Mouse (Mus musculus): ENCODE data around the gene Cx3cr1.
"Not testable (repeated sequence)": the region's sequence is repeated elsewhere in the genome, so short reads cannot be mapped to it uniquely, and the experiment has no call there.

The Cx3cr1 gene

GRCm38 (mm10) chr9:120030421-120030820 lies 39.3 kb downstream of the Cx3cr1 start:
- DNase-seq (ENCODE audit: extremely low read depth, insufficient read length, low spot score) = no peak

DNA sequence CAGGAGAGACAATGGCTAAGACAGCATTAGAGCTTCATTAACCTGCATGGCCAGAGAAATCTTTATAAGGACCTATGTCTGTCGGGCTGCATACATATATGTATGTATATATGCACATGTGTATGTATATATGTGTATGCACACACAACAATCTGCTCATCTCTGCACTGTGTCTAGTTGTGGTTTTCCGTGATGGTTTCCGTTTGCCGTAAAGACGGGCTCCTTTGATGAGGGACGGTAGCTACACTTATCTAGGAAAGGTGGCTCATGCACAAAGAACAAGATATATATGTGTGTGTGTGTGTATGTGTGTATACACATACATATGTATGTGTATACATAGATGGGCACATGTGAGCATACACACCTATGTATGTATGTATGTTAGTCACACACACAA lies 39.8 kb downstream of the Cx3cr1 start:
- no peak for DNase-seq (ENCODE audit: extremely low read depth, insufficient read length, low spot score)

DNA sequence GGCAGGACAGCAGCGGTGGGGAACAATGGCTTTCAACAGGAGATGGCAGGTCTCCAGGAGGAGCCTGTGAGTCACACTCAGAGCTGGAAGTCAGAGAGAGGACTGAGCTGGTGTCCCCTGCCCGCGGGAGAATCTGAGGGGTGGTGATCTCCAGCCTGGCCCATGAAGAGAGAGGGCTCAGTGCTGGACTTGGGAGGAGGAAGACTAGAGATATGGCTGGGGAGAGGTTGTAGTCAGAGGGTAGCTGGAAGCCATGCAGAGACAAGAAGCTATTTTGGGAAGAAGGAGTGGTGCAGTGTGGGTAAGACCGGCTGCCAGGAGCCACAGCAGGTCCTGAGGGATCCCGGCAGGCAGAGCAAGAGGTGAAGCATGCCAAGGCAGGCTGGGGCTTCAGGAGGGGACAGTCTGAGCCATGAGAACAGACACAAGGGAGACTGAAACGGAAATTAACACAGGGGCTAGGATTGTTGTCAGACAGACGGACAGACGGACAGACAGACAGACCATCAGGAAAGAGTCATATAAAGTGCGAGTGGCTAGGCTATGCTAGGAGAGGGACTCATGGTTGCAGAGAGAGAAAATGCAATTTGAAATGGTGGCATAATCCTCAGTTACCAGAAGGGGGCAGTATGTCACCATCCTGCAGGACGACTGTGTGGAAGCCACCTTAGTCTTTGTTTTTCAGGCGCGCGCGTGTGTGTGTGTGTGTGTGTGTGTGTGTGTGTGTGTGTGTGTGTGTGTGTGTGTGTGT lies 42.1 kb downstream of the Cx3cr1 start:
- DNase-seq (ENCODE audit: extremely low read depth, insufficient read length, low spot score) = peak; percentile 84

DNA sequence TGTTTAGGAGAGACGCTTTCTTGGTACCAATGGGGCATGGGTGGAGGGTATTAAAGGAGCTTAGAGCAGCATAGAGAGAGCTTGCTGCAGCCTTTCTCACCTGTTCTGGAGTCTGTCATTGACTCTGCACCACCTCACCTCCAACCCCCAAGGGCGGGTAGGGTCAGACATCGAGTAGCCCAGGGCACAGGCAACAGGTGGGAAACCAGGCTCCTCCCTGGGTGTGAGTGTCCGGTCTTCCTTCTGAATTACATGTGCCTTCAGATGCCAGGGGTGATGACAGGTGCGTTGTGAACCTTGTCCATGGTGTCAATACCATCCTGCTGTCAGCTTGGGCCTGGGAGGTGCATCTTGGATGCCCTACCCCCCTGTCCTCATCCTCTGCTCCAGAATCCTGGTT lies 45.1 kb downstream of the Cx3cr1 start:
- no peak for DNase-seq (ENCODE audit: extremely low read depth, insufficient read length, low spot score)

GRCm38 (mm10) chr9:120024171-120024570 lies 45.5 kb downstream of the Cx3cr1 start:
- DNase-seq (ENCODE audit: extremely low read depth, insufficient read length, low spot score) = peak; percentile 54

DNA sequence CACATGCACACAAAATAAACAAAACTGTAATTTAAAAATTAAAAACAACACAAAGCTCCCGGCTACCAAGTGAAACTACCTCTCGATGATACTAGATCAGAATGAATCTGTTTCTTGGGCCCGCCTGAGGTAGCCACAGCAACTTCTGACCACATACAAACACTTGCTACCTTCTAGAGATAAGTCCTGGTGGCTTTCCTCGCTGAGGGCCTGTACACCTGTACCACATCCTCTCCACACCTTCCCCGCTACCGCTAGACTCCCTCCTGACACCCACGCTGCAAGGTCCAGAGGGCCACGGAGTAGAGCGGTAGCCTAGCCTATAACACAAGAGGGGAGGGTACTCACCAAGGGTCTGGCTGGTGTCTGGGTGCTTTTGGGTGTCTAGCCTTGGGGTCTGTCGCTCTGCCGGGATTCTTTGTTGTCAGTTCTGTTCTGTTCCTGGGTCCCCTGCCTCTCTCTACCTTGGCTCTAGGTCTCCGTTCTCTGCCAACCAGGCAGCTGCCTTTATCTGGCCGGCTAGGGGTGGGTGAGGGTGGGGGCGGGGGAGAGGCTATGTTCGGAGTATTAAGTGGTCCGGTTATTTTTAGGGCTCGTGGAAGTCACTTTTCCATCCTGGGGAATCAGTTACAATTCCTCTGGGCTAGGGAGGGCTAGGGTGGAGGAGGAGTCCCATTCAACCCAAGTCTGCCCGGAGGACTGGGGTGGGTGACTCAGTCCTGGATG lies 46.4 kb downstream of the Cx3cr1 start, which contains the start of gene Xirp1:
Gene Xirp1, minus strand, starts transcription at position 513 of the 726 bp plus-strand sequence.
- no peak for DNase-seq (ENCODE audit: extremely low read depth, insufficient read length, low spot score)

DNA sequence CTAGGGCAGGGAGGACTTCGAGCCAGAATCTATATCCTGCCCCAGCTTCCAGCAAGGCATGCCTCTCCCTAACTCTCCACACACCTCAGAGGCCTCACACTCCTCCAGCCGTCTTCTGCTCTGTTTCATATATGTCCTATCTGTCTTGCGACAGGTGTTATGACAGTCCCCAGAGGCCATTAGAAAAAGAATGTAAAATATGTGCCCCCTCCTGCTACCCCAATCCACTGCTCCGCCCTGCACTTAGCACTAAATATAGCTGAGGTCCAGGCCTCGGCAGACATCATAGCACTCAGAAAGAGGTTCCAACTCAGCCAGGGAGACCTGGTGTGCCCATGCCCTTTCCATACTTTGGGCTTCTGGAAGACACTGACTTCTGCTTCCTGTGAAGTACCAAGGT lies 48.5 kb downstream of the Cx3cr1 start:
- no peak for DNase-seq (ENCODE audit: extremely low read depth, insufficient read length, low spot score)

DNA sequence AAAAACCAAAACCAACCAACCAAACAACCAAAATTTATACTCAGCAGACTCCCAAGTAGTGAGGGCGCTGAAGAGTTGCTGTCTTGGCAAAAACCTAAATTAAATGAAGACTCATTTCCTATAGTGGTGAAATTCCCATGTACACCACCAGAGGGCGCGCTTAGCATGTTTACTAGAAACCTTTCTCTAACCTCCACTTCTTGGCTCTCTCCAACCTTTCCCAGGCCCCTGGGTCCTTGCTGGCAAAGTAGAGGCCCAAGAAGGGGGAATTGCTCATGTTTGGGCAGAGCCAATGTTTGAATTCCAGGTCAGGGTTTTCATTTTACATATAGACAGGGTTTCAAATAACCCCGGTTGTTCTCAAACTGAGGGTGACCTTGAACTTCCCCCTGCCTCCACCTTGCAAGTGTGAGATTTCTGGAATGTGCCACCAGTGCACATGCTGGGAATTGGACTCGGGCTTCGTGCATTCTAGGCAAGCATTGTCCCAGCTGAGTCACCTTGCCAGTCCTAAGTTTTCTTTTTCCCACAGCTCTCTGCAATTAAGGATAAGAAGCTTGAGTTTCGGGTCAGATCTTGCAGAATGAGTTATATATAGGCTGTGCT lies 49.3 kb downstream of the Cx3cr1 start:
- DNase-seq (ENCODE audit: extremely low read depth, insufficient read length, low spot score) = peak; percentile 38

DNA sequence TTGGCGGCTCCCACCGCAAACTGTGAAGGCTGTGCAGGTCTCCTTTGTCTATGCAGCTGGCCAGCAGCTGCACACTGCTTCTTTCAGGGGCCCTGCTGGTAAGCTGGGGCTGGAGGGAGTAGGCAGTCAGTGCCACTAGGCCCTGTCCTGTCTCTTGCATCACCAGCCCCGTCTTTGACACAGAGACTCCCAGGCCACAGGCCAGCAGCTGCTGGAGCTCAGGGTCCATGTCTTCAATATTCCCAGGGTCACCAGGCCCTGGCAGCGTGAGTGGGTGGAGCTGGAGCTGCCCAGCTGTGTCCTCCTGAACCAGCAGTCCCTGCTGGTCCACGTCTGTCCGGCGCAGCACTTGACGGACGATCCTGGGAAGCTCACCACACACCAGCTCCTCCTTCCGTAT lies 52.7 kb downstream of the Cx3cr1 start:
- no peak for DNase-seq (ENCODE audit: extremely low read depth, insufficient read length, low spot score)

DNA sequence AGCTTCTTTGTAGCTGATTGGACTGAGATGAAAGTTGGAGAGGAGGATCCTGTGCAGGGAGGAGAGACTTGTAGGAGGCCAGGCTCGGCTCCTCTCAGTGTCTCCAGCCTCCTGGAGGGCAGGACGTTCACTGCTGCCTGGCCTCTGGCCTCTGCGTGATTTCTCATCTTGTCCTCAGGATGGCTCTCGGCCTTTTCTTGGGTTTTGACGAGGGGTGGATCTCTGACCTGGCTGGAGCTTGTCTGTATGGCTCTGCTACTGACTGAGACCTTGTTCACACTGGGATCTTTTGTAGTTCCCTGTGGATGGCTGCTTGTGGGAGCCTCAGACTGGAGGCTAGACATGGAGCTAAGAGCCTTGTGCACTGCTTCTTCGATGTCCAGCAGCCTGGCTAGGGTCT lies 54.9 kb downstream of the Cx3cr1 start:
- no peak for DNase-seq (ENCODE audit: extremely low read depth, insufficient read length, low spot score)

- DNase-seq (ENCODE audit: extremely low read depth, insufficient read length, low spot score) = no peak
Measured at GRCm38 (mm10) chr9:120013251-120013820, 56.3 kb downstream of the Cx3cr1 start.

GRCm38 (mm10) chr9:120012781-120013180 lies 56.9 kb downstream of the Cx3cr1 start:
- peak; percentile 73 for DNase-seq (ENCODE audit: extremely low read depth, insufficient read length, low spot score)

- not testable (repeated sequence) for DNase-seq (ENCODE audit: extremely low read depth, insufficient read length, low spot score)
Measured at GRCm38 (mm10) chr9:120012161-120012560, 57.5 kb downstream of the Cx3cr1 start.

DNA sequence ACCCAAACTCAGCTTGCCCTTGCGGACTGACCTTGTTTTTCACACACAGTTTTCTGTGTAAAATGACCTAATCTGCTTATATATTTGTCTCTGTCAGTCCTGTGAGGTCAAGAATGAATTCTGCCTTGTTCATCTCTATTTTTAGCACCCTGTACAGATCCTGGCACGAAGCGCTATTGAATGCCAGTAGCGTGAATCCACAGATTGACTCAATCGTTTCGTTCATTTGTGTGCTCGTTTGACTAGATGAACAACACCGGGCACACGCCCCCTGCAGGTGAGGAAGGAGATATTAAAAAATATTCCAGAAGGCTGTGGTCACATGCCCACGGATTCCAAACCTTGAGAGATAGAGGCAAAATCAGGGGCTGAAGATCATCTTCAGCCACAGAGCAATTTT lies 58.1 kb downstream of the Cx3cr1 start:
- peak; percentile 74 for DNase-seq (ENCODE audit: extremely low read depth, insufficient read length, low spot score)

DNA sequence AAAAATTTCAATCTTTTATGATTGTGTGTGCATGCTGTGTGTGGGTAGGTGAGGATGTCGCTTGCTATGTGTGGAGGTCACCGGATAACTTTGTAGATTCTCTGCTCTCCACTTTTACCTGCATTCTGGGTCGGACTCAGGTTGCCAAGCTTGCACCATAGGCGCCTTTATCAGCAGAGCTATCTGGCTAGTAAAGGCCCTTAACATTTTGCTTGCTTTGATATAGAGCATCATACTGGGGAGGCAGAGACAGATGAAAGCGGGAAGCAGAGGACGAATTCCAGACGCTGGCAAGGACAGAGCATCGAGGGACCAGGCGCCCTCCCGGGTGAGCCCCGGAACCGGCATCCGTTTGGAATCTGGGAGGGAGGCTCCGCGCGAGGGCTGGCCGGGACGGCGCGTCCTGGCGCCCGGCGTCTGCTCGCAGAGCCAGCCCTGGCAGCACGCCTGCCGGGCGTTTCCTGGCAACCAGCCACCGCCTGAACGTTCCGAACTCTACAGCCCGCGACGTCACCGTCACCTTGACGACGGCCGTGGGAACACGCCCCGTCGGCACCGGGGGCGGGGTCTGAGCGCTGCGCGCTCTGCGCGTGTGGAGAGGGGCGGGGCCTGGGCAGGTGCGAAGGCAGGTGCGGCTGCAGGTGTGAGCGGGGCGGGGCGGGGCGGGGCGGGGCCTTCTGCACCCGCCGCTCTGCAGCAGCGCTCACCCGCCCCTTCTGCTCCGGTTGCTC lies 58.7 kb downstream of the Cx3cr1 start:
- peak; percentile 90 for DNase-seq (ENCODE audit: extremely low read depth, insufficient read length, low spot score)

GRCm38 (mm10) chr9:120009871-120010270 lies 59.8 kb downstream of the Cx3cr1 start:
- DNase-seq (ENCODE audit: extremely low read depth, insufficient read length, low spot score) = no peak

DNA sequence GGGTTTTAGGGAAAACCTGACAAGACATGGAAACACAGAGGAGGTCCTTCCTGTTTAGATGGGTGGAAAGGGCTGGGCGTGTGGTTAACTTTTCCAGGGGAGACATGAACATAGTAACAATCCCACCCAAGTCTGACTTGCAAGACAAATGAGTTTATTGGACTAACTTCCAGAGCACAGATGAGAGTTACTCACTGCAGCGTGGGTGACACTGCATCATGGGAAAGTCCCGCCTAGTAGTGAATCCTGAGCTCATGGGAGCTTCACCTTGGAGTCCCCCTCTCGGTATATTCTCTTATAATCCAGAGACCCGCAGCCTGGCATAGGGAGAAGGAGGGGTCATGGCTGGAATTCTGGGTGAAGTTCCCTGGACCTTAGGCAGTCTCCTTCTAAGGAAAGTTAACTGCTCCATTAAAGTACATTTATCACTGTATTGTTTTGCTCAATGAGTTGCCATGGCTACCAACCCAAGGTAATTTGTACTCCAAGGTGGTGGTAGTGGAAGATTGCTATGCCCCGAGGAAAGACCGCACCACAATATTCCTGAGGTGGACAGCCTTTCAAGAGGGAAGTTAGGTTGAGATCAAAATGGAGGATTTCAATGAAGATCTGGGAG lies 60.3 kb downstream of the Cx3cr1 start:
- no peak for DNase-seq (ENCODE audit: extremely low read depth, insufficient read length, low spot score)

GRCm38 (mm10) chr9:120007833-120008232 lies 61.8 kb downstream of the Cx3cr1 start:
- DNase-seq (ENCODE audit: extremely low read depth, insufficient read length, low spot score) = no peak

- no peak for DNase-seq (ENCODE audit: extremely low read depth, insufficient read length, low spot score)
Measured at GRCm38 (mm10) chr9:120005936-120006335, 63.7 kb downstream of the Cx3cr1 start.

GRCm38 (mm10) chr9:120002893-120003292 lies 66.8 kb downstream of the Cx3cr1 start:
- DNase-seq (ENCODE audit: extremely low read depth, insufficient read length, low spot score) = no peak
